Mouse (Mus musculus) embryo, embryonic 11 days (tissue): Measurements from ENCODE around the gene Apba3.

Experiments
- DNase-seq: peaks from one replicate; pipeline ENCODE4 v3.0.0-alpha.2; 2015

The Apba3 gene

GRCm38 (mm10) chr10:81290698-81291460 is 24.1 kb downstream of the Apba3 start:
- no peak for DNase-seq

- DNase-seq: no peak
Observed at GRCm38 (mm10) chr10:81291511-81292104, 24.8 kb downstream of the Apba3 start, which contains the start of gene Tjp3. Gene Tjp3 (minus strand): TSS chr10:81291581.

- DNase-seq: peak; percentile 100
Observed at GRCm38 (mm10) chr10:81292554-81293333, 26.0 kb downstream of the Apba3 start, which contains the start of gene Pip5k1c. Gene Pip5k1c (plus strand): TSS chr10:81292963.

GRCm38 (mm10) chr10:81293334-81294030 is 26.7 kb downstream of the Apba3 start:
- no peak for DNase-seq

GRCm38 (mm10) chr10:81294442-81294841 is 27.7 kb downstream of the Apba3 start:
- no peak for DNase-seq

- DNase-seq: no peak
Observed at GRCm38 (mm10) chr10:81295185-81295584, 28.4 kb downstream of the Apba3 start.

GRCm38 (mm10) chr10:81297246-81297645 is 30.5 kb downstream of the Apba3 start:
- DNase-seq: no peak

- DNase-seq: no peak
Observed at GRCm38 (mm10) chr10:81297845-81298244, 31.1 kb downstream of the Apba3 start.

GRCm38 (mm10) chr10:81298369-81299100 is 31.8 kb downstream of the Apba3 start:
- no peak for DNase-seq

- no peak for DNase-seq
Observed at GRCm38 (mm10) chr10:81299585-81300351, 33.0 kb downstream of the Apba3 start.

- no peak for DNase-seq
Observed at GRCm38 (mm10) chr10:81300352-81300907, 33.7 kb downstream of the Apba3 start.

GRCm38 (mm10) chr10:81301321-81301720 is 34.6 kb downstream of the Apba3 start:
- no peak for DNase-seq

- DNase-seq: no peak
Observed at GRCm38 (mm10) chr10:81302288-81302687, 35.5 kb downstream of the Apba3 start.

GRCm38 (mm10) chr10:81302781-81303218 is 36.0 kb downstream of the Apba3 start:
- no peak for DNase-seq

- no peak for DNase-seq
Observed at GRCm38 (mm10) chr10:81303258-81303657, 36.5 kb downstream of the Apba3 start.

- DNase-seq: no peak
Observed at GRCm38 (mm10) chr10:81303761-81304160, 37.0 kb downstream of the Apba3 start.

GRCm38 (mm10) chr10:81304597-81305238 is 38.0 kb downstream of the Apba3 start:
- DNase-seq: peak; percentile 64

- no peak for DNase-seq
Observed at GRCm38 (mm10) chr10:81305663-81306062, 38.9 kb downstream of the Apba3 start.

- DNase-seq: no peak
Observed at GRCm38 (mm10) chr10:81306173-81306668, 39.5 kb downstream of the Apba3 start.
